In genomic region chr2:49503596-49503995, GRCm38 (mm10) we compare ENCODE assay signal across 9 mouse cellular contexts. TPM values are rescaled to one million over a fixed set of nuclear protein-coding genes. Genes with fewer than 3 reads are reported as not detected.
DNase-seq lines count a peak whose midpoint lies in the region; ATAC-seq and TF ChIP-seq lines count a peak whose summit lies in the region.
"Had no signal": no experiment of that assay in that cellular context is flagged by ENCODE, and none has a peak within 500 bp of the region (broad histone marks: within the 10 kb centered on the region; RNA-seq: fewer than 3 reads in every experiment).

No protein-coding gene starts in this region.

- no peak for TF ChIP-seq CTCF in hindbrain, postnatal 0 days (IDR thresholded peaks at IDR 0.05; ENCODE audit: low read depth)

- no peaks in the 10 kb centered on the region for H3K27me3 ChIP-seq in kidney, embryonic 14.5 days (ENCODE audit: control insufficient read depth, insufficient read depth, low read length)
- H3K27me3 ChIP-seq in hindbrain, postnatal 0 days (ENCODE audit: insufficient read depth, low read length), result no peaks in the 10 kb centered on the region
- H3K27me3 ChIP-seq: lung, embryonic 15.5 days had no signal

- WGBS in kidney, embryonic 14.5 days, result 44% methylated on average over 3 of the region's 3 CpGs
- 65% methylated on average over 3 of the region's 3 CpGs for WGBS in hindbrain, postnatal 0 days

- no peaks in the 10 kb centered on the region for H3K4me1 ChIP-seq in kidney, embryonic 14.5 days (ENCODE audit: control insufficient read depth, insufficient read depth, low read length)
- H3K4me1 ChIP-seq in hindbrain, postnatal 0 days (ENCODE audit: insufficient read depth, low read length), result no peaks in the 10 kb centered on the region

- no peak overlapping the region for H3K27ac ChIP-seq in kidney, embryonic 14.5 days (ENCODE audit: low read depth, low read length)
- no peak overlapping the region for H3K27ac ChIP-seq in hindbrain, postnatal 0 days
- H3K27ac ChIP-seq: lung, embryonic 15.5 days had no signal

- ATAC-seq in kidney, embryonic 14.5 days (ENCODE audit: low FRiP score, low TSS enrichment), result no peak
- ATAC-seq in hindbrain, postnatal 0 days, result no peak

- no peak overlapping the region for H3K9ac ChIP-seq in kidney, embryonic 14.5 days (ENCODE audit: low read depth, low read length)
- no peak overlapping the region for H3K9ac ChIP-seq in hindbrain, postnatal 0 days (replicated peaks; ENCODE audit: low read length)
- H3K9ac ChIP-seq: lung, embryonic 15.5 days had no signal

- DNase-seq in kidney, adult 9 months, result peak; percentile 52
- DNase-seq in WW6 (ENCODE audit: low read depth, low spot score), result peak; percentile 14
- peak; percentile 28 for DNase-seq in gastrocnemius, postnatal 10 days
- DNase-seq in naive thymus-derived CD4-positive, alpha-beta T cell, adult 2 months (ENCODE audit: low read depth), result peak; percentile 34
- DNase-seq in cerebellum, adult 8-10 months, result no peak
- DNase-seq in right cerebral cortex, postnatal 10 days (ENCODE audit: low spot score in 2 of 2), result no peak
- no peak for DNase-seq in hindbrain, postnatal 0 days (ENCODE audit: low spot score)

- H3K4me2 ChIP-seq in kidney, embryonic 14.5 days (replicated peaks; ENCODE audit: low read depth, low read length), result no peak overlapping the region
- H3K4me2 ChIP-seq in hindbrain, postnatal 0 days (ENCODE audit: low read depth, low read length), result no peak overlapping the region
- H3K4me2 ChIP-seq: lung, embryonic 15.5 days had no signal

- no peak overlapping the region for H3K4me3 ChIP-seq in kidney, embryonic 14.5 days (ENCODE audit: low read length)
- H3K4me3 ChIP-seq in hindbrain, postnatal 0 days (ENCODE audit: low read length), result no peak overlapping the region
- H3K4me3 ChIP-seq: lung, embryonic 15.5 days had no signal

- H3K36me3 ChIP-seq in kidney, embryonic 14.5 days (ENCODE audit: control insufficient read depth, insufficient read depth, low read length), result no peaks in the 10 kb centered on the region
- no peaks in the 10 kb centered on the region for H3K36me3 ChIP-seq in hindbrain, postnatal 0 days (ENCODE audit: insufficient read depth, low read length)
- H3K36me3 ChIP-seq: lung, embryonic 15.5 days had no signal

- no peaks in the 10 kb centered on the region for H3K9me3 ChIP-seq in kidney, embryonic 14.5 days (ENCODE audit: control insufficient read depth, low read length)
- no peaks in the 10 kb centered on the region for H3K9me3 ChIP-seq in hindbrain, postnatal 0 days (ENCODE audit: low read length)
- H3K9me3 ChIP-seq: lung, embryonic 15.5 days had no signal

RNA-seq across cellular contexts. Expression of gene Epc2, which starts 52.3 kb away (rescaled TPM):
- polyA plus RNA-seq in kidney, embryonic 14.5 days (2014; fragmentation: Nextera tagmentation; extraction: Ambion mirVana), result 9.0 and 12.8 TPM in 2 replicates
- total RNA-seq in gastrocnemius, postnatal 10 days (2021), result 10 to 100 TPM; 17.2 to 17.5 TPM
- 28.6 and 30.7 TPM in 2 replicates for total RNA-seq in hindbrain, postnatal 0 days (2014; rRNA removed)
- 7.4 and 7.8 TPM in 2 replicates for polyA plus RNA-seq in hindbrain, postnatal 0 days (2015; fragmentation: Nextera tagmentation; extraction: Ambion mirVana)

Comparison
In these comparisons a context has a peak if more than half of its experiments do, and no peak if none do; other contexts are left out.
1. DNase-seq: peak in kidney, adult 9 months (single experiment), WW6 (single experiment), gastrocnemius, postnatal 10 days (single experiment) and naive thymus-derived CD4-positive, alpha-beta T cell, adult 2 months (single experiment); none in cerebellum, adult 8-10 months (single experiment), right cerebral cortex, postnatal 10 days (0 of 2) and hindbrain, postnatal 0 days (single experiment).